Mouse (Mus musculus) intestine, embryonic 14.5 days (tissue): ENCODE measurements around the gene Als2cr12. TPM values are rescaled to one million over a fixed set of nuclear protein-coding genes. Genes with fewer than 3 reads are reported as not detected.
"Not testable (repeated sequence)": the region's sequence is repeated elsewhere in the genome, so short reads cannot be mapped to it uniquely, and the experiment has no call there.

Source experiments
- ATAC-seq: fragments of 200-750 bp; cut with Nextera tagmentation; replicated peaks from 2 replicates; pipeline ENCODE4 v1.8.0; 2017; ENCODE audit warnings: low read depth, moderate number of reproducible peaks, moderate TSS enrichment, moderate library complexity; ENCODE audit not compliant: low FRiP score, low TSS enrichment
- DNase-seq: peaks from one replicate; pipeline ENCODE4 v3.0.0-alpha.2; 2018; ENCODE audit warnings: low spot score
- H3K27ac ChIP-seq: fragments of 300-500 bp; sonication (generic); 2 replicates; pipeline ENCODE4 v1.5.1; 2014; ENCODE audit warnings: low read depth, mild to moderate bottlenecking, control low read depth
- H3K27me3 ChIP-seq: fragments of 300-500 bp; sonication (generic); replicated peaks from 2 replicates; pipeline ENCODE4 v1.6.1; 2014; ENCODE audit warnings: low read length, control low read depth; ENCODE audit not compliant: control insufficient read depth, insufficient read depth
- H3K36me3 ChIP-seq: fragments of 300-500 bp; sonication (generic); 2 replicates; pipeline ENCODE4 v1.6.1; 2014; ENCODE audit warnings: low read length, control low read depth; ENCODE audit not compliant: control insufficient read depth, insufficient read depth
- H3K4me1 ChIP-seq: fragments of 300-500 bp; sonication (generic); replicated peaks from 2 replicates; pipeline ENCODE4 v1.6.1; 2014; ENCODE audit warnings: low read length, control low read depth, mixed read lengths; ENCODE audit not compliant: control insufficient read depth, insufficient read depth
- H3K4me2 ChIP-seq: fragments of 300-500 bp; sonication (generic); 2 replicates; pipeline ENCODE4 v1.6.1; 2014; ENCODE audit warnings: low read length
- H3K4me3 ChIP-seq: fragments of 300-500 bp; sonication (generic); 2 replicates; pipeline ENCODE4 v1.5.1; 2014; ENCODE audit warnings: low read depth, low read length, control low read depth, mixed read lengths
- H3K9ac ChIP-seq: fragments of 300-500 bp; sonication (generic); 2 replicates; pipeline ENCODE4 v1.6.1; 2014; ENCODE audit warnings: mild to moderate bottlenecking, low read length
- H3K9me3 ChIP-seq: fragments of 300-500 bp; sonication (generic); 2 replicates; pipeline ENCODE4 v1.6.1; 2016; ENCODE audit warnings: low read length, control low read depth; ENCODE audit not compliant: control insufficient read depth
- WGBS: fragments of 180-500 bp; shearing (Covaris S2); extraction: QIAGEN DNeasy Blood & Tissue Kit; methylation state at CpG from one replicate; pipeline ENCODE4 v1.1.7; 2014; 5-methylcytosine and 5-hydroxymethylcytosine counted together
- polyA plus RNA-seq: library from polyadenylated mRNA; unstranded; fragments of >200 nt; fragmentation: Nextera tagmentation; extraction: Ambion mirVana; gene quantifications from 2 replicates; pipeline ENCODE4 v1.2.1, GENCODE M21; 2014

Als2cr12 gene
- polyA plus RNA-seq, 1 experiment from 2014 or later = not detected

DNA sequence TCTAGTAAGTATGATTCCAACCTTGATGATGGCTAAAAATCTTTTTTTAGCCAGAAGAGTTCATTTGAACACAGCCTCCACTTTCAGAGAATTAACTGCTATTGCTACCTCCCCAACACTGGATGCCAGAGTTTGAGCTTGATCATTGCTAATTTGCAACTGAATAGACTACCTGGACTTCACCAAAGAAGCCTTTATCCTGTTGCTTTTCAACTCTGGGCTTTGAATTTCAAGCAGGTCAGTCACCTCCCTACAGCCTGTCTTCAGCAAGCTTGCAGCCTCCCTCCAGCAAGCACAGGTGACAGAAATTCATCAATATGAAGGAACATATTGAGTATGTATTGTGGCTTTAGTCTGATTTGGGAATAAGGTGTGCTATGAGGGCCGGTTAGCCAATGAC, 6.4 kb downstream of the Als2cr12 start:
- ATAC-seq (no peak), DNase-seq (no peak)
- no peak overlapping the region for H3K9ac ChIP-seq
- no peaks in the 10 kb centered on the region for H3K27me3 ChIP-seq
- WGBS = 85% methylated on average over 1 of the region's 1 CpGs
- H3K4me2 ChIP-seq = no peak overlapping the region
- H3K4me1 ChIP-seq = no peaks in the 10 kb centered on the region
- H3K4me3 ChIP-seq = no peak overlapping the region
- no peaks in the 10 kb centered on the region for H3K9me3 ChIP-seq
- no peaks in the 10 kb centered on the region for H3K36me3 ChIP-seq
- no peak overlapping the region for H3K27ac ChIP-seq

DNA sequence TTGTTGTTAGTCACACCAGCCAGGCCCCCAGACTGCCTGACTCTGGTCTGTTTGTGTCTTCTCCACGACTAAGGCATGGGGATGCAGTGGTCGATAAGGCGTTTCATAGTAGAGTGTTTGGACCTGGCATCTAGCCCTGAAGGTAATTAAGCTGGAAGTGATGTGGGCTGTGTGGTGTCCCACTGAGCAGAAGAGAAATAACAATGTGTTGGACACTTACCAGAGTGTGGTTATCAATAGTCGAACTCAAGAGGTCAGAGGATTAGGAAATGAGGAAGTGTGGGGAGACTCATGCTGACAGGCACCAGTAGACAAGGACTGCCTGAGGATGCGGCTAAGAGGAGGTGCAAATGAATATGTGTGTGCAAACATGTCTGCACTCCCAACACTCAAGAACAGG, 17.4 kb downstream of the Als2cr12 start:
- not testable (repeated sequence) for H3K4me3 ChIP-seq, H3K9ac ChIP-seq, DNase-seq, H3K9me3 ChIP-seq, H3K27ac ChIP-seq, H3K4me1 ChIP-seq, H3K27me3 ChIP-seq, ATAC-seq, H3K36me3 ChIP-seq, H3K4me2 ChIP-seq
- WGBS = 65% methylated on average over 5 of the region's 5 CpGs

DNA sequence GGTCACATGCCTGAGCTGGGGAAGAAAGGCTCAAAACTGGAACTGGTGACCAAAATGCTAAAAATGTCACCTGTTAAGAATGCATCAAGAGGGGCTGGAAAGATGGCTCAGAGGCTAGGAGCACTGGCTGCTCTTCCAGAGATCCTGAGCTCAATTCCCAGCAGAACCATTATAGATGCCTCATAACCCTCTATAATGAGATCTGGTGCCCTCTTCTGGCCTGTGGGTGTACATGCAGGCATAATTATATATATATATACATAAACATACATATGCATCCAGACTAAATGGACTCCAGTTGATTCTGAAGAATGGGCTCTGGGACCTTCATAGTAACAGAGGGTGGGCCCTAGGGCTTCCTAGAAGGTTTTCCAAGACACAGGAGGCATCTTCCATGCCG, 18.2 kb downstream of the Als2cr12 start:
- DNase-seq = no peak
- ATAC-seq = no peak
- H3K9me3 ChIP-seq = no peaks in the 10 kb centered on the region
- H3K27ac ChIP-seq = no peak overlapping the region
- H3K4me1 ChIP-seq = no peaks in the 10 kb centered on the region
- no peak overlapping the region for H3K4me3 ChIP-seq
- no peaks in the 10 kb centered on the region for H3K36me3 ChIP-seq
- no peak overlapping the region for H3K4me2 ChIP-seq
- no peak overlapping the region for H3K9ac ChIP-seq
- H3K27me3 ChIP-seq = no peaks in the 10 kb centered on the region
- WGBS = 95% methylated on average over 1 of the region's 1 CpGs

DNA sequence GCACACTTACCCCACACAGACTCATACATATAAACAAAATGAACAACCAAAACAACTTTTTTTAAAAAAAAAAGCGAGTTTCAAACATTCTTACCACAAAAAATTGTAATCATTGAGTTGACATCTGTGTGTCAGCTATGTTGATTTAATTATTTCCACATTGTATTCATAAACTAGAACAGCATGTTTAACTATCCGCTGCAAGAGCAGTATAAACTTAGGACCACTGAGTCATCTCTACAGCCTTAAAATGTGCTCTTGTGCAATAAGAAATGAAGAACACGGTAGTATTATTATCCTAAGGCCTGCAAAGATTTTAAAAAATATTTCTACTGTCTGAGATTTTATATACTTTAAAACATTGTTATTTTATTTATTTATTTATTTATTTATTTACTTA, 20.8 kb downstream of the Als2cr12 start:
- H3K27ac ChIP-seq = no peak overlapping the region
- no peaks in the 10 kb centered on the region for H3K4me1 ChIP-seq
- H3K9me3 ChIP-seq = no peaks in the 10 kb centered on the region
- H3K4me2 ChIP-seq = no peak overlapping the region
- ATAC-seq (no peak), DNase-seq (no peak)
- no peaks in the 10 kb centered on the region for H3K36me3 ChIP-seq
- no peak overlapping the region for H3K9ac ChIP-seq
- H3K4me3 ChIP-seq = no peak overlapping the region
- WGBS = 79% methylated on average over 3 of the region's 3 CpGs
- H3K27me3 ChIP-seq = no peaks in the 10 kb centered on the region

DNA sequence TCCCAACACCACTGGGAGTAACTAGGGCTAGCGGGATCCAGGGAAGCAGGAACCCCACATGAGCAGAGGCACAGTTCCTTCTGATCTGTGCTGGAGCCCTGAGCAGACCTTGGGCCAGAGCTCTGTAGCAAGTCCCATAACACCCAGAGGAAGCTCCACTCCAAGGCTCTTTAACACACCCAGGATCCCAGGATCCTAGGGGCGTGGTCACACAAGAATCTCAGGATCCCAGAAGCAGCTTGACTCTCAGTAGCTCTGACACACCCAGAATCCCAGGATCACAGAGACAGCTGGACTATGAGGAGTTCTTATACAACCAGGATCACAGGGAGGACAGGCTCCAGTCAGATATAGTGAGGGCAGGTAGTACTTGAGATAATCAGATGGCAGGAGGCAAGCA, 23.7 kb downstream of the Als2cr12 start:
- Histone ChIP-seq H3K4me2 (no peak overlapping the region), H3K4me3 (no peak overlapping the region), H3K27me3 (no peaks in the 10 kb centered on the region), H3K9ac (no peak overlapping the region), H3K9me3 (no peaks in the 10 kb centered on the region), H3K36me3 (no peaks in the 10 kb centered on the region), H3K27ac (no peak overlapping the region), H3K4me1 (no peaks in the 10 kb centered on the region)
- DNase-seq = no peak
- ATAC-seq = no peak
- 87% methylated on average over 2 of the region's 2 CpGs for WGBS

DNA sequence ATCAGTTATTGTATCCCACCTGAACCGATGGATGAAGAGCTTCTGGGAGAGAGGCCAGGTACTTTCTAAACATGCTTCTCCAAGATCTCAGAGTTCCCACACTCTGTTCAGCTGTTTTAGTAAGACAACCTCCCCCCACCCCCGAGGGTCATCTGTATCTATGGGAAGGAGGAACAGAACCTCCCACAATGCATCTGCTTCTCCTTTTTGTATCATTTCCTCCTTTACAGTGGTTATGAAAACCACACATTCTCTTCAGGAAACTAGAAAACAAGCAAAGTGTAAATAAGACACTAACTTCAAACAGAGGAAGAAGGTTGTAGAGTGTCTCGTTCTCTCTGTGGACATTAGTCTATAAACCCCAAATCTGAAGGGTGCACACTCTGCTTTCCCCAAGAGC, 26.2 kb downstream of the Als2cr12 start:
- not testable (repeated sequence) for H3K4me1 ChIP-seq, ATAC-seq, H3K4me2 ChIP-seq, DNase-seq, H3K9ac ChIP-seq, H3K27me3 ChIP-seq, H3K4me3 ChIP-seq, H3K36me3 ChIP-seq, H3K9me3 ChIP-seq, H3K27ac ChIP-seq
- 78% methylated on average over 3 of the region's 3 CpGs for WGBS

DNA sequence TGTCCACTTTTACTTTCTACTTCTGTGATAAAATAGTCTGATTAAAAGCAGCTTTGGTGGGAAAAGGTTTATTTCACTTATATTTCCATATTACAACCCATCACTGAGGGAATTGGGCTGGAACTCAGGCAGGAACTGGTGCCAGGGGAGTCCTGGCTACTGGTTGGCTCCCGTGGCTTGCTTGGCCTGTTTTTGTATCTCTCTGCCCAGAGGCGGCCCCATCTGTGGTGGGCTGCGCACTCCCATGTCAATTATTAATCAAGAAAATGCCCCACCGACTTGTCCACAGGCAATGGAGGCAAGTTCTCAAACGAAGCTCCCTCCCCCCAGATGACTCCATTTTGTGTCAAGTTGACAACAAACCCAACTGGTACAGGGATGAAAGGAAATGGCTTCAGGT, 27.6 kb downstream of the Als2cr12 start:
- WGBS = 88% methylated on average over 5 of the region's 5 CpGs
- H3K4me2 ChIP-seq = no peak overlapping the region
- ATAC-seq (no peak), DNase-seq (no peak)
- H3K27ac ChIP-seq = no peak overlapping the region
- H3K9me3 ChIP-seq = no peaks in the 10 kb centered on the region
- no peaks in the 10 kb centered on the region for H3K27me3 ChIP-seq
- H3K36me3 ChIP-seq = no peaks in the 10 kb centered on the region
- no peak overlapping the region for H3K9ac ChIP-seq
- no peak overlapping the region for H3K4me3 ChIP-seq
- no peaks in the 10 kb centered on the region for H3K4me1 ChIP-seq

DNA sequence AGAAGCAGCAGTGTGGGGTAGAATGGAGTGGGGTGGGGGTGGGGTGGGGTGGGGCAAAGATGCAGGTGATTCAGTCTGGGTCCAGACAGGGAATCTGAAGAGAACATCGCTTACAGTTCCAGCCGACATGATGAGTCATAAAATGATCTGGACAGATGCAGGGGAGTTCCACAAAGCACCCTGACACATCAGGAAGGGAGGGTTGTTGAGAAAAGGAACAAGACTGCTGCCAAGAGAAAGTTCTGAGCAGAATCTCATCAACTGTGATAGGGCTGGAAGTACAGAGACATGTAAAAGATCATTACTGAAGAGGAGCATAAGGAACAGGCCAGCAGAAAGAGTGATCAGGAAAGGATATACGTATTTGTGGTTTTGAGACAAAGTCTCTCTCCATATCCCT, 32.4 kb downstream of the Als2cr12 start:
- H3K4me1 ChIP-seq, H3K27ac ChIP-seq, H3K4me3 ChIP-seq, DNase-seq, H3K9ac ChIP-seq, H3K9me3 ChIP-seq, H3K4me2 ChIP-seq, ATAC-seq, H3K27me3 ChIP-seq, H3K36me3 ChIP-seq: not testable (repeated sequence)
- 84% methylated on average over 3 of the region's 3 CpGs for WGBS

DNA sequence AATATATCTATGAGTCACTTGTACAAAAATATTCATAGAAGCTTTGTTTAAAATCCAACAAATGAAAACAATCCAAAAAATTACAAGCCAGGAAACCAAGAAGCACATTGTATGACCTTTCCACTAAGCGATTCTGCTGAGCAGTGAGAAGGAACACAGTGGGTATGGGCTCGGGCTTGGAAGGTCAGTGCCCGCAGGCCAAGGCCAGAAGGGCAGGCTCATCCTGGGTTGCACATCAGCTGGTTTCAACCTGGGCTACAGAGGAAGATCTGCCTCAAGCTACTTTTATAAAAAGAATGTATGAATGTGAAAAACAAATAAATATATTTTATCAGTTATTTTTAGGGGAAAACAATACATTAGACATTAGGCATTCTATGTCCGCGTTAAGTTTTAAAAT, 33.1 kb downstream of the Als2cr12 start:
- not testable (repeated sequence) for ATAC-seq, H3K4me1 ChIP-seq

More for the DNA sequence above, 33.1 kb downstream of the Als2cr12 start:
- not testable (repeated sequence) for H3K36me3 ChIP-seq, H3K9ac ChIP-seq, DNase-seq, H3K9me3 ChIP-seq, H3K4me3 ChIP-seq, H3K27ac ChIP-seq, H3K27me3 ChIP-seq, H3K4me2 ChIP-seq
- 87% methylated on average over 5 of the region's 5 CpGs for WGBS
